In the genomic region with DNA sequence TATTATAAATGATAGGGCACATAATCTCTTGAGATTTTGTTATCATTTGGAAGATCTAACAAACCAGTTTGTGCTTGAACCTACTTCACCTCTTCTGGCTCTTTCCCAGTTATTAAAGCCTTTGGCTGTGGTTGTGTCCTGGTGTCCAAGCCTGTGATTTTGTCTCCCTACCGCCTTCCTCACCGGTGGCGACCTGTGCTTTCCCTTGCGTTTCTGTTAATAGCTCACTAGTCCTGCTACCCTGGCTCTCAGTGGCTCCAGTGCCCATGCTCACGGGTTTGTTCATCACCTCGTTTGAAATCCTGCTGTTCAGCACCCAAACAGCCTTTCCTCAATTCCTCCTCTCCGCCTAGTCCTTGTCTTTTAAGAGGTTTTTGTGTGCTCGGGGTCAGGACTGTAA, we compare ENCODE assay signal across 22 mouse cellular contexts.
DNase-seq lines count a peak whose midpoint lies in the region; TF ChIP-seq lines count a peak whose summit lies in the region.
"Had no signal": no experiment of that assay in that cellular context is flagged by ENCODE, and none has a peak within 500 bp of the region (broad histone marks: within the 10 kb centered on the region; RNA-seq: fewer than 3 reads in every experiment).

No protein-coding gene starts in this region.

- TF ChIP-seq POLR2A in cerebellum, adult 2 months (IDR thresholded peaks at IDR 0.05; ENCODE audit: borderline replicate concordance, insufficient read depth, low read length): no peak

- no peaks in the 10 kb centered on the region for H3K27me3 ChIP-seq in heart, embryonic 10.5 days (ENCODE audit: insufficient read depth, poor library complexity, severe bottlenecking)
- no peaks in the 10 kb centered on the region for H3K27me3 ChIP-seq in cerebellum, adult 2 months (ENCODE audit: control insufficient read depth, insufficient read depth, low read length)
- H3K27me3 ChIP-seq: CH12.LX; embryonic facial prominence, embryonic 13.5 days; embryonic facial prominence, embryonic 15.5 days; forebrain, embryonic 13.5 days had no signal

- no peak overlapping the region for H3K27ac ChIP-seq in heart, embryonic 10.5 days
- no peak overlapping the region for H3K27ac ChIP-seq in cerebellum, adult 2 months (ENCODE audit: insufficient read depth, low read length)
- H3K27ac ChIP-seq: embryonic facial prominence, embryonic 13.5 days; embryonic facial prominence, embryonic 15.5 days; forebrain, embryonic 13.5 days had no signal

- no peaks in the 10 kb centered on the region for H3K9me3 ChIP-seq in heart, embryonic 10.5 days
- H3K9me3 ChIP-seq: embryonic facial prominence, embryonic 13.5 days; embryonic facial prominence, embryonic 15.5 days; forebrain, embryonic 13.5 days had no signal

- H3K4me3 ChIP-seq in heart, embryonic 10.5 days: no peak overlapping the region
- no peak overlapping the region for H3K4me3 ChIP-seq in cerebellum, adult 2 months (replicated peaks; ENCODE audit: insufficient read depth, low read depth, low read length)
- H3K4me3 ChIP-seq: embryonic facial prominence, embryonic 13.5 days; embryonic facial prominence, embryonic 15.5 days; erythroblast, embryonic 14.5 days; forebrain, embryonic 13.5 days had no signal

- peak; percentile 55 for DNase-seq in heart, adult 11 months
- DNase-seq in heart, embryonic 10.5 days (ENCODE audit: low spot score): no peak
- peak; percentile 10 for DNase-seq in kidney, adult 9 months
- no peak for DNase-seq in kidney, adult 18-20 months
- DNase-seq in fat pad, adult 2 months (ENCODE audit: extremely low read depth, low read depth, low spot score): peak; percentile 11
- no peak for DNase-seq in cerebellum, adult 2 months
- DNase-seq: adrenal gland, adult 8-10 months; adrenal gland, postnatal 14 days; adrenal gland, postnatal 36 days; B cell, adult 2 months; cerebellum, adult 11-12 months; cerebellum, adult 8-10 months; cerebellum, adult 9-11 months; cerebellum, postnatal 14 days; cerebellum, postnatal 36 days; embryo, embryonic 11 days had no signal

- H3K36me3 ChIP-seq in heart, embryonic 10.5 days: no peaks in the 10 kb centered on the region
- H3K36me3 ChIP-seq: embryonic facial prominence, embryonic 13.5 days; embryonic facial prominence, embryonic 15.5 days; G1E had no signal

- TF ChIP-seq CTCF in cerebellum, adult 2 months (IDR thresholded peaks at IDR 0.05; ENCODE audit: borderline replicate concordance, insufficient read depth, low read depth, low read length): no peak

- 81% methylated on average over 8 of the region's 8 CpGs for WGBS in heart, embryonic 10.5 days
- 87% methylated on average over 8 of the region's 8 CpGs for WGBS in cerebellum, adult 2 months

- H3K4me1 ChIP-seq in heart, embryonic 10.5 days: peaks cover 39% of the 10 kb centered on the region
- H3K4me1 ChIP-seq in cerebellum, adult 2 months (ENCODE audit: control insufficient read depth, insufficient read depth, low read length): no peaks in the 10 kb centered on the region

Comparison
In these comparisons a context has a peak if more than half of its experiments do, and no peak if none do; other contexts are left out.
1. DNase-seq: peak in heart, adult 11 months (single experiment), kidney, adult 9 months (single experiment) and fat pad, adult 2 months (single experiment); none in heart, embryonic 10.5 days (single experiment), kidney, adult 18-20 months (single experiment) and cerebellum, adult 2 months (0 of 2).